Mouse (Mus musculus) heart, postnatal 0 days (tissue): ENCODE measurements around the gene Pbxip1.

ENCODE experiments used
- CTCF ChIP-seq: IDR thresholded peaks from 2 replicates; pipeline ENCODE4 v1.5.1; 2016; ENCODE audit warnings: antibody characterized with exemption, control low read depth, low read depth
- EP300 ChIP-seq: IDR thresholded peaks from 2 replicates; pipeline ENCODE4 v1.6.1; 2016; ENCODE audit warnings: antibody characterized with exemption, low read depth

DNA sequence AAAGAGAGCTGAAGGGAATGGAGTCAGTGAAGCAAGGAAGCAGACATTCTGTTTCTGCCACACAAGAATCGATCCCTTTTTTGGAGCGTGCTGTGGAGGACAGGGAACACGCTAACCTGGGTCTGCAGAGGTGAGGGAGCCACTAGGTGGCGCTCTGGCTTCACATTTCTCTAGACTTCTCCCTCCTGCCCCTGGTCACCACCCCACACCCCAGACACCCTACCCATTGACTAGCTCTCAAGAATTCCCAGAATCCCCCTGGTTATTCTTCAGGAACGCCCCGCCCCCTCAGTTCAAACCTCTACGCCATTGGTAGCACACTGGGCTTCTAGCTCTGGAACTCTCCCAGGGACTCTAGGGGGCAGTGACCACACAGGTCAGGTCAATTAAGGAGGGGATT is 13.0 kb downstream of the Pbxip1 start:
- TF ChIP-seq CTCF (peak; percentile 63), EP300 (no peak)
